Mouse (Mus musculus) kidney, adult 2 months (tissue): ENCODE results near the gene Gal3st1.

ENCODE experiments used
- CTCF ChIP-seq: fragments of 200-500 bp; conservative IDR thresholded peaks from 2 replicates; pipeline ENCODE4 v1.5.1; 2011; ENCODE audit warnings: low read depth, mild to moderate bottlenecking, control low read depth, low read length, moderate library complexity, mixed read lengths; ENCODE audit not compliant: insufficient read depth, insufficient read length
- POLR2A ChIP-seq: fragments of 200-500 bp; IDR thresholded peaks from one replicate; pipeline ENCODE4 v1.6.1; 2011; ENCODE audit warnings: low read depth, low read length, control low read depth

GRCm38 (mm10) chr11:4006462-4006861 lies 23.0 kb downstream of the Gal3st1 start:
- no peak for TF ChIP-seq POLR2A
- TF ChIP-seq CTCF: peak; percentile 52
